Mouse (Mus musculus): ENCODE data around the gene Mpp3.

GRCm38 (mm10) chr11:101982981-101983411 lies 45.3 kb downstream of the Mpp3 start:
- no peak for TF ChIP-seq CTCF (IDR thresholded peaks at IDR 0.05; ENCODE audit: extremely low read depth, insufficient read length, insufficient replicate concordance, low read depth, low read length)
- no peak for TF ChIP-seq POLR2A (IDR thresholded peaks at IDR 0.05; ENCODE audit: low read depth, low read length)
